Mouse (Mus musculus) thymus, postnatal 0 days (tissue): Measurements from ENCODE around the gene Prr3. TPM values are rescaled to one million over a fixed set of nuclear protein-coding genes. Genes with fewer than 3 reads are reported as not detected.
"Not testable (repeated sequence)": the region's sequence is repeated elsewhere in the genome, so short reads cannot be mapped to it uniquely, and the experiment has no call there.

Source experiments
- DNase-seq: peaks from one replicate; pipeline ENCODE4 v3.0.0-alpha.2; 2015; ENCODE audit warnings: low spot score
- microRNA counts: library from miRNA; unstranded; fragments of <30 nt; microRNA quantifications from one replicate; lab custom pipeline; 2015
- microRNA-seq: library from miRNA; unstranded; fragments of <30 nt; microRNA quantifications from one replicate; pipeline ENCODE4, GENCODE M21; 2016; ENCODE audit warnings: borderline number of aligned reads
- polyA plus RNA-seq: library from polyadenylated mRNA; unstranded; fragments of >200 nt; fragmentation: Nextera tagmentation; extraction: Ambion mirVana; gene quantifications from 2 replicates; pipeline ENCODE4 v1.2.1, GENCODE M21; 2015

Gene Prr3
- polyA plus RNA-seq, 1 experiment from 2014 or later = 22.0 TPM

- no peak for DNase-seq
Measured at GRCm38 (mm10) chr17:35939108-35939507, 40.9 kb downstream of the Prr3 start.

DNA sequence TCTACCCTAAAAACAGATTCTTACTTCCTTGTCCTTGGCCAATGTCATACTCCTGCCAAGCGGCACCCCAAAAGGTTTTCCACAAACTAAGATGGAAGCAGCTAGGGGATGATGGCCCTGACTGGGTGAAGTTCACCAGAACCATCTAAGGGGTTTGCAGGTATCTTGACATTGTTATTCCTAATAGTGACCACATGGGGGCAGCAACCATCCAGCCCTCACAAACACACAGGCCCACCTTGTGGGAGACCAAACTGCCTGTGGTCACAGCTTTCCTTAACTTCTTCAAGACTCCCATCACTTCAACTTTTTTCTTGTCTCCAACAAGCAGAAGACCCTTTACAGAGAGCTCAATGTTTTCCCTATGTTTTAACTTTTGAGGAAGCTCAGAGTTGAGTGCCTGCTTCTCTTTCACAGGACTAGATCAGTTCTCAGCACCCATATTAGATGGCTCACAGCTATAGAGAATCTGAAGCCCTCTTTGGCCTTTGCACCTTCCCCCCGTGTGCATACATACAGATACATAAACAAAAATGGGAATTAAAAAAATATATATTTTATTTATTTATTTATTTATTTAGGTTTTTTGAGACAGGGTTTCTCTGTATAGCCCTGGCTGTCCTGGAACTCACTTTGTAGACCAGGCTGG lies 42.2 kb downstream of the Prr3 start:
- peak; percentile 75 for DNase-seq

DNA sequence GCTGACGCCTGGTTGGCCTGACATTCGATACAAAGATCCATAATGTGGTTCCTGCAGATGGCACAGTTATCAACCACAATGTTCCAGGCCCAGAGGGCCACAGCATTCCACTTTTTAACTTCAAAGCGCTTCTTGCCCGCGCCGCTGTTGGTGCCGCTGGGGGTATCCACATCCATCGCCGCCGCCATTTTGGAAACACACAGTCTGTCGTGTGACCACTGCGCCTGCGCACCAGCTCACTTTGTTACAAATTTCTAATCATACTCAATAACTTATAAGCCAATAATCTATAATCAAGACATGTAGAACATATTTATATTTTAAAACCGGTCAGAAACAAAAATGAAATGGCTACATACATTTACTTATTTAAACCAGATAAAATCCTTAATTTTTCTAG lies 44.3 kb downstream of the Prr3 start:
- DNase-seq = not testable (repeated sequence)

GRCm38 (mm10) chr17:35932608-35933007 lies 47.4 kb downstream of the Prr3 start:
- no peak for DNase-seq

DNA sequence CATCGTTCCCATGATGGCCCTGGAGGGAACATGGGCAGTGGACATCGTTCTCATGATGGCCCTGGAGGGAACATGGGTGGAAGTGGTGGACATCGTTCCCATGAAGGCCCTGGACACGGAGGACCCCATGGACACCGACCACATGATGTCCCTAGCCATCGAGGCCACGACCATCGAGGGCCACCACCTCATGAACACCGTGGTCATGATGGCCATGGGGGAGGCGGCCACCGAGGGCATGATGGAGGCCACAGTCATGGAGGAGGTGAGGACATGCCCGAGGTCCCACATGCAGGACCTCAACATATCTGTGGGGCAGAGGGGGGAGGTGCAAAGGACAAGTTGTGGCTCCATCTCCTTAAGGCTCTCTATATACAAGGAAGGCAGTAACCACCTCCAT lies 49.4 kb downstream of the Prr3 start:
- no peak for DNase-seq

DNA sequence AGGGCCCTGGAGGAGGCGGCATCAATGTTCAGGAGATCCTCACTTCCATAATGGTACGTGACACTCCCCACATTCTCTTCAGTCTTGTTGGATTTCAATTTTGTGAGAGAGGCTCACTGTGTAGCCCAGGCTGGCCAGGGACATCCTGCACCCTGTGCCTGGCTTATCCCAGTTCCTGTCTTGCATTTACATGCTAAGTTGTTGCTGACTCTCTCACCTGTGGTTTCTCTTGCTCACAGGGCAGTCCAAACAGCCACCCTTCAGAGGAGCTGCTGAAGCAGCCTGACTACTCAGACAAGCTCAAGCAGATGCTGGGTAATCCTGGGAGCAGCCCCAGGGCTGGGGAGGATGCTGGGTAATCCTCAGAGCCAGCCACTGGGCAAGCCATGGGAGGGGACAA lies 50.5 kb downstream of the Prr3 start:
- no peak for DNase-seq

- no peak for DNase-seq
Measured at GRCm38 (mm10) chr17:35927471-35927870, 52.6 kb downstream of the Prr3 start.

- DNase-seq = no peak
Measured at GRCm38 (mm10) chr17:35923281-35923680, 56.8 kb downstream of the Prr3 start.

DNA sequence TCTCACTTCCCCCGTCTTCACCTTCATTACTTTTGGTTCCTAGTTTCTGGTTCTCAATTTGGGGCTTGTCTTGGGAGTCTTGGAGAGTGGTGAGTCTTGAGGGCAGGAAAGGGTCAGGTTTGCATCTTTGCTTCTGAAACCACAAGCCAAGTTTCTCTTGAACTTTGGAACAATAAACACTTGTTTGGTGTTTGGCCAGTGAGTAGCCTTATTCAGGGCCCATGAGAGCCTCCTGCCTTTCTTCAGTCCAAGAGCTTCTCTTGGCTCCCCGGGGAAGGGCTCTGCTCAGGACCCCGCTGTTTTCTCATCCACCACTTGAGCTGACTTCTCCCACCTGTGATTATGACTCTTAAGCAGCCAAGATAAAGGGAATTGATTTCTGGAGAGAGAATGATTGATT lies 57.5 kb downstream of the Prr3 start:
- DNase-seq = no peak

MicroRNA genes within 50 kb of the gene (microRNA counts, 519-probe panel; counts per million panel counts)
- microRNA mmu-miR-877 (lab: Ali Mortazavi, UCI) = 473 counts per million, percentile 71 among the panel's probes with 10 or more counts

Small RNA genes within 50 kb of the gene (microRNA-seq; reads per million reads assigned to microRNA genes)
- gene Mir877 = 67.8 reads per million, percentile 43 among the genes with 10 or more reads in this experiment

Other genes starting within 250 kb of the Prr3 start
- 18.1 and 19.0 TPM in 2 replicates for gene Ier3, start 158.6 kb downstream of the Prr3 start, polyA plus RNA-seq
- 88.3 and 93.1 TPM in 2 replicates for gene Flot1, start 157.0 kb downstream of the Prr3 start, polyA plus RNA-seq
- 942 and 997 TPM in 2 replicates for gene Tubb5, start 141.9 kb downstream of the Prr3 start, polyA plus RNA-seq
- 6.7 TPM in 2 replicates for gene Mdc1, start 138.7 kb downstream of the Prr3 start, polyA plus RNA-seq
- gene Nrm, start 118.9 kb downstream of the Prr3 start, polyA plus RNA-seq = 53.7 and 59.1 TPM in 2 replicates
- gene Ppp1r18, start 114.6 kb downstream of the Prr3 start, polyA plus RNA-seq = 82.4 and 89.3 TPM in 2 replicates
- gene Dhx16, start 100.4 kb downstream of the Prr3 start, polyA plus RNA-seq = 48.9 and 50.6 TPM in 2 replicates
- 24.5 and 27.1 TPM in 2 replicates for gene 2310061I04Rik, start 82.8 kb downstream of the Prr3 start, polyA plus RNA-seq
- 16.4 and 17.5 TPM in 2 replicates for gene Atat1, start 70.2 kb downstream of the Prr3 start, polyA plus RNA-seq
- 91.1 and 93.5 TPM in 2 replicates for gene Mrps18b, start 63.8 kb downstream of the Prr3 start, polyA plus RNA-seq
- gene Ppp1r10, start 63.8 kb downstream of the Prr3 start, polyA plus RNA-seq = 35.6 and 36.0 TPM in 2 replicates
- 102 and 114 TPM in 2 replicates for gene Abcf1, start 10.5 kb downstream of the Prr3 start, polyA plus RNA-seq
- gene Gnl1, start 385 bp downstream of the Prr3 start, polyA plus RNA-seq = 38.6 and 42.4 TPM in 2 replicates
- 4.2 and 6.5 TPM in 2 replicates for gene H2-T24, start 40.3 kb upstream of the Prr3 start, polyA plus RNA-seq
- 136 and 163 TPM in 2 replicates for gene H2-T23, start 52.6 kb upstream of the Prr3 start, polyA plus RNA-seq
- gene H2-T22, start 62.5 kb upstream of the Prr3 start, polyA plus RNA-seq = 60.4 and 66.8 TPM in 2 replicates
- gene Gm6034, start 62.7 kb upstream of the Prr3 start, polyA plus RNA-seq = 0.10 and 0.13 TPM in 2 replicates
- gene Gm11127, start 78.1 kb upstream of the Prr3 start, polyA plus RNA-seq = 0.96 and 1.3 TPM in 2 replicates
- 0.48 and 0.57 TPM in 2 replicates for gene Gm19684, start 141.4 kb upstream of the Prr3 start, polyA plus RNA-seq
- 0.45 and 0.99 TPM in 2 replicates for gene Gm7030, start 149.2 kb upstream of the Prr3 start, polyA plus RNA-seq
- gene Gm8909, start 188.3 kb upstream of the Prr3 start, polyA plus RNA-seq = 13.7 and 15.3 TPM in 2 replicates
- 1.9 and 2.7 TPM in 2 replicates for gene H2-T3, start 210.1 kb upstream of the Prr3 start, polyA plus RNA-seq